Mouse (Mus musculus) monocyte, adult 59 days (primary cell): ENCODE measurements around the gene Dusp14. TPM values are rescaled to one million over a fixed set of nuclear protein-coding genes. Genes with fewer than 3 reads are reported as not detected.

Experiments
- total RNA-seq, 2 experiments: library from RNA; stranded (reverse); gene quantifications; one replicate each; pipeline ENCODE4 v1.2.4; 2023

The Dusp14 gene
- under 1 TPM in 1 of 2 experiments, not detected in 1; 0.49 TPM for total RNA-seq

GRCm38 (mm10) chr11:84069034-84069370, at the start of gene Dusp14:
Dusp14 (minus strand) TSS chr11:84069261.

Other genes with a start within 250 kb of the Dusp14 start
- not detected for gene Hnf1b, start 219.2 kb downstream of the Dusp14 start, total RNA-seq
- gene Ddx52, start 127.2 kb downstream of the Dusp14 start, total RNA-seq, result 10 to 100 TPM; 25.6 to 28.6 TPM
- gene Synrg, start 104.8 kb downstream of the Dusp14 start, total RNA-seq, result 10 to 100 TPM; 56.0 to 61.6 TPM
- gene Tada2a, start 60.3 kb upstream of the Dusp14 start, total RNA-seq, result 1 to 10 TPM; 4.6 to 6.2 TPM
- 10 to 100 TPM; 34.1 to 37.9 TPM for gene Acaca, start 60.4 kb upstream of the Dusp14 start, total RNA-seq
- gene Gm11437, start 98.2 kb upstream of the Dusp14 start, total RNA-seq, result not detected